Mouse (Mus musculus): ENCODE data around the gene Nupl2. TPM values are rescaled to one million over a fixed set of nuclear protein-coding genes. Genes with fewer than 3 reads are reported as not detected.

The Nupl2 gene
- polyA plus RNA-seq, 1 experiment from 2014 or later, result 20.0 TPM

- Histone ChIP-seq H3K9me3 (ENCODE audit: control insufficient read depth, low read length) (no peaks in the 10 kb centered on the region), H3K4me1 (ENCODE audit: control insufficient read depth, insufficient read depth, low read length) (no peaks in the 10 kb centered on the region), H3K27ac (ENCODE audit: low read depth, low read length) (no peak overlapping the region), H3K9ac (ENCODE audit: low read depth, low read length) (no peak overlapping the region), H3K36me3 (ENCODE audit: control insufficient read depth, insufficient read depth, low read length) (no peaks in the 10 kb centered on the region), H3K4me3 (ENCODE audit: low read length) (no peak overlapping the region), H3K27me3 (ENCODE audit: control insufficient read depth, insufficient read depth, low read length) (no peaks in the 10 kb centered on the region), H3K4me2 (replicated peaks; ENCODE audit: low read depth, low read length) (no peak overlapping the region)
- WGBS, result 93% methylated on average over 4 of the region's 4 CpGs
- no peak for ATAC-seq (ENCODE audit: low FRiP score, low TSS enrichment)
These were observed 36.2 kb downstream of the Nupl2 start for GRCm38 (mm10) chr5:24201006-24201405.

GRCm38 (mm10) chr5:24202492-24202891 lies 37.7 kb downstream of the Nupl2 start:
- Histone ChIP-seq H3K4me1 (ENCODE audit: control insufficient read depth, insufficient read depth, low read length) (no peaks in the 10 kb centered on the region), H3K9ac (ENCODE audit: low read depth, low read length) (no peak overlapping the region), H3K27me3 (ENCODE audit: control insufficient read depth, insufficient read depth, low read length) (no peaks in the 10 kb centered on the region), H3K4me2 (replicated peaks; ENCODE audit: low read depth, low read length) (no peak overlapping the region), H3K27ac (ENCODE audit: low read depth, low read length) (no peak overlapping the region), H3K4me3 (ENCODE audit: low read length) (no peak overlapping the region), H3K9me3 (ENCODE audit: control insufficient read depth, low read length) (no peaks in the 10 kb centered on the region), H3K36me3 (ENCODE audit: control insufficient read depth, insufficient read depth, low read length) (no peaks in the 10 kb centered on the region)
- WGBS, result 88% methylated on average over 5 of the region's 5 CpGs
- no peak for ATAC-seq (ENCODE audit: low FRiP score, low TSS enrichment)

- no peak overlapping the region for H3K4me2 ChIP-seq (replicated peaks; ENCODE audit: low read depth, low read length)
- ATAC-seq (ENCODE audit: low FRiP score, low TSS enrichment), result no peak
- H3K27ac ChIP-seq (ENCODE audit: low read depth, low read length), result no peak overlapping the region
- no peaks in the 10 kb centered on the region for H3K27me3 ChIP-seq (ENCODE audit: control insufficient read depth, insufficient read depth, low read length)
- H3K4me1 ChIP-seq (ENCODE audit: control insufficient read depth, insufficient read depth, low read length), result no peaks in the 10 kb centered on the region
- no peak overlapping the region for H3K9ac ChIP-seq (ENCODE audit: low read depth, low read length)
- no peaks in the 10 kb centered on the region for H3K36me3 ChIP-seq (ENCODE audit: control insufficient read depth, insufficient read depth, low read length)
- H3K9me3 ChIP-seq (ENCODE audit: control insufficient read depth, low read length), result no peaks in the 10 kb centered on the region
- no peak overlapping the region for H3K4me3 ChIP-seq (ENCODE audit: low read length)
- 77% methylated on average over 5 of the region's 5 CpGs for WGBS
These were observed 38.5 kb downstream of the Nupl2 start for GRCm38 (mm10) chr5:24203266-24203665.

GRCm38 (mm10) chr5:24207965-24208364 lies 43.2 kb downstream of the Nupl2 start:
- H3K9me3 ChIP-seq (ENCODE audit: control insufficient read depth, low read length), result no peaks in the 10 kb centered on the region
- H3K36me3 ChIP-seq (ENCODE audit: control insufficient read depth, insufficient read depth, low read length), result no peaks in the 10 kb centered on the region
- H3K4me2 ChIP-seq (replicated peaks; ENCODE audit: low read depth, low read length), result no peak overlapping the region
- no peak for ATAC-seq (ENCODE audit: low FRiP score, low TSS enrichment)
- H3K4me3 ChIP-seq (ENCODE audit: low read length), result no peak overlapping the region
- H3K27me3 ChIP-seq (ENCODE audit: control insufficient read depth, insufficient read depth, low read length), result no peaks in the 10 kb centered on the region
- no peaks in the 10 kb centered on the region for H3K4me1 ChIP-seq (ENCODE audit: control insufficient read depth, insufficient read depth, low read length)
- 60% methylated on average over 10 of the region's 10 CpGs for WGBS
- H3K27ac ChIP-seq (ENCODE audit: low read depth, low read length), result no peak overlapping the region
- H3K9ac ChIP-seq (ENCODE audit: low read depth, low read length), result no peak overlapping the region

- ATAC-seq (ENCODE audit: low FRiP score, low TSS enrichment), result no peak
These were observed 43.7 kb downstream of the Nupl2 start for GRCm38 (mm10) chr5:24208505-24208904.

GRCm38 (mm10) chr5:24213861-24214546 lies 49.2 kb downstream of the Nupl2 start:
- no peaks in the 10 kb centered on the region for H3K36me3 ChIP-seq (ENCODE audit: control insufficient read depth, insufficient read depth, low read length)
- WGBS, result 64% methylated on average over 3 of the region's 3 CpGs
- H3K27me3 ChIP-seq (ENCODE audit: control insufficient read depth, insufficient read depth, low read length), result no peaks in the 10 kb centered on the region
- H3K27ac ChIP-seq (ENCODE audit: low read depth, low read length), result no peak overlapping the region
- no peak overlapping the region for H3K4me3 ChIP-seq (ENCODE audit: low read length)
- H3K9me3 ChIP-seq (ENCODE audit: control insufficient read depth, low read length), result no peaks in the 10 kb centered on the region
- no peak overlapping the region for H3K4me2 ChIP-seq (replicated peaks; ENCODE audit: low read depth, low read length)
- ATAC-seq (ENCODE audit: low FRiP score, low TSS enrichment), result no peak
- H3K9ac ChIP-seq (ENCODE audit: low read depth, low read length), result no peak overlapping the region
- H3K4me1 ChIP-seq (ENCODE audit: control insufficient read depth, insufficient read depth, low read length), result no peaks in the 10 kb centered on the region

More at GRCm38 (mm10) chr5:24208505-24208904, 43.7 kb downstream of the Nupl2 start:
- Histone ChIP-seq H3K4me1 (ENCODE audit: control insufficient read depth, insufficient read depth, low read length) (no peaks in the 10 kb centered on the region), H3K4me3 (ENCODE audit: low read length) (no peak overlapping the region), H3K27ac (ENCODE audit: low read depth, low read length) (no peak overlapping the region), H3K27me3 (ENCODE audit: control insufficient read depth, insufficient read depth, low read length) (no peaks in the 10 kb centered on the region), H3K4me2 (replicated peaks; ENCODE audit: low read depth, low read length) (no peak overlapping the region), H3K36me3 (ENCODE audit: control insufficient read depth, insufficient read depth, low read length) (no peaks in the 10 kb centered on the region), H3K9ac (ENCODE audit: low read depth, low read length) (no peak overlapping the region), H3K9me3 (ENCODE audit: control insufficient read depth, low read length) (no peaks in the 10 kb centered on the region)
- WGBS, result 82% methylated on average over 5 of the region's 5 CpGs

GRCm38 (mm10) chr5:24214547-24214878 lies 49.8 kb downstream of the Nupl2 start:
- no peak overlapping the region for H3K27ac ChIP-seq (ENCODE audit: low read depth, low read length)
- H3K4me2 ChIP-seq (replicated peaks; ENCODE audit: low read depth, low read length), result no peak overlapping the region
- no peaks in the 10 kb centered on the region for H3K9me3 ChIP-seq (ENCODE audit: control insufficient read depth, low read length)
- H3K4me1 ChIP-seq (ENCODE audit: control insufficient read depth, insufficient read depth, low read length), result no peaks in the 10 kb centered on the region
- 52% methylated on average over 1 of the region's 1 CpGs for WGBS
- H3K36me3 ChIP-seq (ENCODE audit: control insufficient read depth, insufficient read depth, low read length), result no peaks in the 10 kb centered on the region
- ATAC-seq (ENCODE audit: low FRiP score, low TSS enrichment), result no peak
- H3K4me3 ChIP-seq (ENCODE audit: low read length), result no peak overlapping the region
- H3K9ac ChIP-seq (ENCODE audit: low read depth, low read length), result no peak overlapping the region
- H3K27me3 ChIP-seq (ENCODE audit: control insufficient read depth, insufficient read depth, low read length), result no peaks in the 10 kb centered on the region

- H3K4me1 ChIP-seq (ENCODE audit: control insufficient read depth, insufficient read depth, low read length), result no peaks in the 10 kb centered on the region
- H3K27me3 ChIP-seq (ENCODE audit: control insufficient read depth, insufficient read depth, low read length), result no peaks in the 10 kb centered on the region
- ATAC-seq (ENCODE audit: low FRiP score, low TSS enrichment), result no peak
- 85% methylated on average over 1 of the region's 1 CpGs for WGBS
- no peaks in the 10 kb centered on the region for H3K9me3 ChIP-seq (ENCODE audit: control insufficient read depth, low read length)
- H3K27ac ChIP-seq (ENCODE audit: low read depth, low read length), result no peak overlapping the region
- H3K4me3 ChIP-seq (ENCODE audit: low read length), result no peak overlapping the region
- H3K4me2 ChIP-seq (replicated peaks; ENCODE audit: low read depth, low read length), result no peak overlapping the region
- H3K36me3 ChIP-seq (ENCODE audit: control insufficient read depth, insufficient read depth, low read length), result no peaks in the 10 kb centered on the region
- H3K9ac ChIP-seq (ENCODE audit: low read depth, low read length), result no peak overlapping the region
These were observed 50.1 kb downstream of the Nupl2 start for GRCm38 (mm10) chr5:24214900-24215299.
